Mouse (Mus musculus) cortical plate, adult 2 months (tissue): Measurements from ENCODE around the gene Slc11a1.

Experiments used
- CTCF ChIP-seq: fragments of 200-500 bp; IDR thresholded peaks from 2 replicates; pipeline ENCODE4 v1.5.1; 2011; ENCODE audit warnings: mild to moderate bottlenecking, control low read depth, low read length; ENCODE audit not compliant: insufficient read depth; ENCODE audit errors: extremely low read depth
- POLR2A ChIP-seq: fragments of 200-500 bp; IDR thresholded peaks from 2 replicates; pipeline ENCODE4 v1.6.1; 2011; ENCODE audit warnings: mild to moderate bottlenecking, low read length, control low read depth; ENCODE audit not compliant: insufficient read depth; ENCODE audit errors: extremely low read depth

- TF ChIP-seq POLR2A (no peak), CTCF (no peak)
These were observed at the start of gene Slc11a1 for GRCm38 (mm10) chr1:74374980-74375379.
